Mouse (Mus musculus) stomach, postnatal 0 days (tissue): ENCODE measurements around the gene Galnt3. TPM values are rescaled to one million over a fixed set of nuclear protein-coding genes. Genes with fewer than 3 reads are reported as not detected.

Experiments
- ATAC-seq: fragments of 200-750 bp; cut with Nextera tagmentation; 2 replicates; pipeline ENCODE4 v1.8.0; 2017; ENCODE audit not compliant: low FRiP score, low TSS enrichment
- DNase-seq: peaks from one replicate; pipeline ENCODE4 v3.0.0-alpha.2; 2016; ENCODE audit warnings: low spot score
- H3K27ac ChIP-seq: fragments of 300-500 bp; sonication (generic); replicated peaks from 2 replicates; pipeline ENCODE4 v1.5.1; 2014; ENCODE audit warnings: mild to moderate bottlenecking, control low read depth
- H3K27me3 ChIP-seq: fragments of 300-500 bp; sonication (generic); 2 replicates; pipeline ENCODE4 v1.6.1; 2014; ENCODE audit warnings: low read length; ENCODE audit not compliant: control insufficient read depth, insufficient read depth
- H3K36me3 ChIP-seq: fragments of 300-500 bp; sonication (generic); 2 replicates; pipeline ENCODE4 v1.6.1; 2014; ENCODE audit warnings: low read length, mixed read lengths; ENCODE audit not compliant: control insufficient read depth, insufficient read depth
- H3K4me1 ChIP-seq: fragments of 300-500 bp; sonication (generic); replicated peaks from 2 replicates; pipeline ENCODE4 v1.6.1; 2014; ENCODE audit warnings: antibody characterized with exemption; ENCODE audit not compliant: control insufficient read depth, insufficient read depth
- H3K4me2 ChIP-seq: fragments of 300-500 bp; sonication (generic); replicated peaks from 2 replicates; pipeline ENCODE4 v1.6.1; 2014; ENCODE audit warnings: low read depth, mild to moderate bottlenecking, control low read depth, moderate library complexity
- H3K4me3 ChIP-seq: fragments of 300-500 bp; sonication (generic); 2 replicates; pipeline ENCODE4 v1.5.1; 2014; ENCODE audit warnings: low read depth, low read length, control low read depth
- H3K9ac ChIP-seq: fragments of 300-500 bp; sonication (generic); 2 replicates; pipeline ENCODE4 v1.6.1; 2014; ENCODE audit warnings: mild to moderate bottlenecking, low read length, control low read depth, mixed read lengths
- H3K9me3 ChIP-seq: fragments of 300-500 bp; sonication (generic); 2 replicates; pipeline ENCODE4 v1.6.1; 2016; ENCODE audit warnings: low read length; ENCODE audit not compliant: control insufficient read depth
- CTCF ChIP-seq: IDR thresholded peaks from 2 replicates; pipeline ENCODE4 v1.5.1; 2016; ENCODE audit warnings: antibody characterized with exemption, low read depth, mild to moderate bottlenecking, moderate library complexity
- EP300 ChIP-seq: optimal IDR thresholded peaks from 2 replicates; pipeline ENCODE3; 2016; ENCODE audit warnings: antibody characterized with exemption
- WGBS: fragments of 180-500 bp; shearing (Covaris S2); extraction: QIAGEN DNeasy Blood & Tissue Kit; methylation state at CpG from one replicate; pipeline ENCODE4 v1.1.7; 2014; 5-methylcytosine and 5-hydroxymethylcytosine counted together
- polyA plus RNA-seq: library from polyadenylated mRNA; unstranded; fragments of >200 nt; fragmentation: Nextera tagmentation; extraction: Ambion mirVana; gene quantifications from 2 replicates; pipeline ENCODE4 v1.2.1, GENCODE M21; 2015

The Galnt3 gene
- polyA plus RNA-seq, 1 experiment from 2014 or later, result 11.3 TPM

GRCm38 (mm10) chr2:66151436-66151835 lies 26.6 kb upstream of the Galnt3 start:
- WGBS, result 74% methylated on average over 2 of the region's 2 CpGs
- no peak for ATAC-seq
- no peaks in the 10 kb centered on the region for H3K36me3 ChIP-seq

DNA sequence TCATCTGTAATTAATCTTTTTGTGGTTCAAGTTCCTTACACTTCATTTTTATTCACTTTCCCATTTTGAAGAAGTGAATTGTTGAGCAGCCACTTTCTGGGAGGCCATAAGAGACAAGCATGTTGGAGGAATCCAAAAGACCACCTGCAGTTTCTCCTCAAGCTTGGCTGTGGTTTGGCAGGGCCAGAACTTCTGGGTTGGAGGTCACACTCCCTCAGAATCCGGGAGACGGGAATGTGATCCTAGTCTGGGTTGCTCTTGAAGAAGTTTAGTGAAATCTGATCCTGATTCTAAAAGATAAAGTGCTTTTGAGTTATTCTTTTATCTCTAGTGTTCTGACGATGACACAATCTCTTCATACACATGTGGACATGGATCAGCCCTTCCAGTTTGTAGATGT lies 25.7 kb upstream of the Galnt3 start:
- DNase-seq (no peak), ATAC-seq (no peak)
- Histone ChIP-seq H3K4me3 (no peak overlapping the region), H3K27ac (no peak overlapping the region), H3K27me3 (no peaks in the 10 kb centered on the region), H3K4me2 (no peak overlapping the region), H3K36me3 (no peaks in the 10 kb centered on the region), H3K9ac (no peak overlapping the region), H3K4me1 (no peaks in the 10 kb centered on the region), H3K9me3 (no peaks in the 10 kb centered on the region)
- TF ChIP-seq CTCF (no peak), EP300 (no peak)
- WGBS, result 39% methylated on average over 3 of the region's 3 CpGs

More at GRCm38 (mm10) chr2:66151436-66151835, 26.6 kb upstream of the Galnt3 start:
- Histone ChIP-seq H3K27ac (no peak overlapping the region), H3K4me2 (no peak overlapping the region), H3K4me1 (no peaks in the 10 kb centered on the region), H3K9me3 (no peaks in the 10 kb centered on the region), H3K4me3 (no peak overlapping the region), H3K9ac (no peak overlapping the region), H3K27me3 (no peaks in the 10 kb centered on the region)
- TF ChIP-seq EP300 (no peak), CTCF (no peak)
- no peak for DNase-seq

DNA sequence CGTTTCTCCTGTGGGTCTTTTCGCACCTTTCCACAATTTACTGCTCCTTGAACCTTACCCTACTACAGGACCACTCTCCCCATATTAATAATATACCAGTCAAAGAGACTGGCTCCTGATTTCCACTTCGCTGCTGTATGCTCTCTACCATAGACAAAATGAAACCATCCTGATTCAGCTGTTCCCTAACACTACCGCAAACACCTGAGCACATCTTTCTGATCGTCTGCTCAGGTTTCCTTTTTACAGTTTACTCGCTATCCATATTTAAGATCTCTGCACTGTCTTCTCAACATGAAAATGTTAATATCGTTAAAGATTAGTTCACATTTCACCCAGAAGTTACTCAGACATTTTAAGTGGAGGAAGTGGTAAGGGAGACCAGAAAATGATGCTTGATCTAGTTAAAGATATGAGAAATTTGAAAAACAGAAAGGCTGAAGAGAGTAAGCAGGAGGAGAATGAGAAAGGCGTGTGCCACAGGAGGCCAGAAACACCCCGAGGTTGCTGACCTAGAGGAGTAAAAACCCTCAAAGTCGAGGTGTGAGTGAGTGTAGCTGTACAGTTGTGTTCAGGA lies 23.9 kb upstream of the Galnt3 start:
- H3K27ac ChIP-seq, result no peak overlapping the region
- H3K4me3 ChIP-seq, result no peak overlapping the region
- TF ChIP-seq EP300, result no peak
- no peak for TF ChIP-seq CTCF
- H3K9ac ChIP-seq, result no peak overlapping the region
- H3K4me1 ChIP-seq, result no peaks in the 10 kb centered on the region
- H3K4me2 ChIP-seq, result no peak overlapping the region
- H3K36me3 ChIP-seq, result no peaks in the 10 kb centered on the region
- DNase-seq (no peak), ATAC-seq (no peak)
- 79% methylated on average over 10 of the region's 10 CpGs for WGBS
- H3K27me3 ChIP-seq, result no peaks in the 10 kb centered on the region
- H3K9me3 ChIP-seq, result no peaks in the 10 kb centered on the region

DNA sequence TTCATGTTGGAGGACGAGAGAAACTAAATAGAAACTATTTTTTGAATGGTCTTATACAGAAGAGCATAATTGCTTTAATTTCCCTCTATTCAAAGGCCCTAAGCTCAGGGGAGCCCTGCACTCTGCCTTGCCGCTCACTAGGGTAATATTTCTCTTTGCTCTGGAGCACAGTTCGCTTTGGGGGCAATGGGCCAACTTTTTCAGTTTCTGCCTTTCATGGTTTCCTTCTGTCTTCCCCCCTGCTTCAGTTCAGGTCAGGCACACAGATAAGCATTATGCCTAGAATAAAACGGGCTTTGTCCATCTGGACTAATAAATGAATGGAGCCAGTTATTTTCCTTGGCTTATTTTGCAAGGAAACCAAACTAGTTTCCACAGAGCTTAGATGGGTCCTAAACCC lies 21.7 kb upstream of the Galnt3 start:
- no peak for TF ChIP-seq CTCF
- TF ChIP-seq EP300, result no peak
- ATAC-seq (no peak), DNase-seq (peak; percentile 20)
- H3K9ac ChIP-seq, result no peak overlapping the region
- H3K27me3 ChIP-seq, result no peaks in the 10 kb centered on the region
- H3K4me1 ChIP-seq, result no peaks in the 10 kb centered on the region
- WGBS, result 53% methylated on average over 4 of the region's 4 CpGs
- H3K4me3 ChIP-seq, result no peak overlapping the region
- no peak overlapping the region for H3K4me2 ChIP-seq
- H3K27ac ChIP-seq, result no peak overlapping the region
- H3K9me3 ChIP-seq, result no peaks in the 10 kb centered on the region
- H3K36me3 ChIP-seq, result no peaks in the 10 kb centered on the region

GRCm38 (mm10) chr2:66144770-66145169 lies 20.0 kb upstream of the Galnt3 start:
- Histone ChIP-seq H3K27ac (no peak overlapping the region), H3K9ac (no peak overlapping the region), H3K9me3 (no peaks in the 10 kb centered on the region), H3K4me2 (no peak overlapping the region), H3K4me3 (no peak overlapping the region), H3K4me1 (no peaks in the 10 kb centered on the region), H3K36me3 (no peaks in the 10 kb centered on the region), H3K27me3 (no peaks in the 10 kb centered on the region)
- ATAC-seq (peak; percentile 83), DNase-seq (peak; percentile 16)
- no peak for TF ChIP-seq CTCF
- TF ChIP-seq EP300, result no peak
- WGBS, result 6% methylated on average over 5 of the region's 5 CpGs

GRCm38 (mm10) chr2:66143284-66143683 lies 18.5 kb upstream of the Galnt3 start:
- WGBS, result 92% methylated on average over 4 of the region's 4 CpGs
- H3K4me1 ChIP-seq, result no peaks in the 10 kb centered on the region

More at GRCm38 (mm10) chr2:66143284-66143683, 18.5 kb upstream of the Galnt3 start:
- TF ChIP-seq EP300 (no peak), CTCF (no peak)
- Histone ChIP-seq H3K4me2 (no peak overlapping the region), H3K36me3 (no peaks in the 10 kb centered on the region), H3K27me3 (no peaks in the 10 kb centered on the region), H3K27ac (no peak overlapping the region), H3K4me3 (no peak overlapping the region), H3K9ac (no peak overlapping the region), H3K9me3 (no peaks in the 10 kb centered on the region)
- DNase-seq, result no peak
- ATAC-seq, result no peak
